Mouse (Mus musculus) small intestine, adult 2 months (tissue): Measurements from ENCODE around the gene Elob.
A peak's percentile ranks its signal among the peaks of the same experiment; 100 is the strongest.

Experiments
- CTCF ChIP-seq: fragments of 200-500 bp; IDR thresholded peaks from 2 replicates; pipeline ENCODE4 v1.5.1; 2012; ENCODE audit warnings: low read depth, mild to moderate bottlenecking, control low read depth, inconsistent platforms, low read length, moderate library complexity, mixed read lengths; ENCODE audit not compliant: insufficient replicate concordance, insufficient read length; ENCODE audit errors: extremely low read depth
- POLR2A ChIP-seq: fragments of 200-500 bp; IDR thresholded peaks from 2 replicates; pipeline ENCODE4 v1.6.1; 2012; ENCODE audit warnings: low read depth, mild to moderate bottlenecking, control low read depth, inconsistent platforms, low read length, moderate library complexity

- TF ChIP-seq POLR2A (peak; percentile 11; the same call in 1 of the 2 replicates), CTCF (no peak)
Measured at GRCm38 (mm10) chr17:23803366-23804041, 25.4 kb downstream of the Elob start.
